Mouse (Mus musculus) heart, embryonic 11.5 days (tissue): Measurements from ENCODE around the gene Theg. TPM values are rescaled to one million over a fixed set of nuclear protein-coding genes. Genes with fewer than 3 reads are reported as not detected.

Source experiments
- ATAC-seq: fragments of 200-750 bp; cut with Nextera tagmentation; replicated peaks from 2 replicates; pipeline ENCODE4 v1.8.0; 2017; ENCODE audit warnings: moderate library complexity; ENCODE audit not compliant: insufficient number of reproducible peaks, low FRiP score, low TSS enrichment
- H3K27ac ChIP-seq: fragments of 300-500 bp; sonication (generic); 2 replicates; pipeline ENCODE4 v1.5.1; 2014; ENCODE audit warnings: mild to moderate bottlenecking, low read depth, low read length
- H3K27me3 ChIP-seq: fragments of 300-500 bp; sonication (generic); 2 replicates; pipeline ENCODE4 v1.6.1; 2014; ENCODE audit warnings: mild to moderate bottlenecking, low read length, mixed read lengths; ENCODE audit not compliant: control insufficient read depth, insufficient read depth
- H3K36me3 ChIP-seq: fragments of 300-500 bp; sonication (generic); 2 replicates; pipeline ENCODE4 v1.6.1; 2014; ENCODE audit warnings: mild to moderate bottlenecking, low read length, moderate library complexity, mixed read lengths; ENCODE audit not compliant: control insufficient read depth, insufficient read depth
- H3K4me1 ChIP-seq: fragments of 300-500 bp; sonication (generic); 2 replicates; pipeline ENCODE4 v1.6.1; 2014; ENCODE audit warnings: low read length; ENCODE audit not compliant: control insufficient read depth, insufficient read depth
- H3K4me2 ChIP-seq: fragments of 300-500 bp; sonication (generic); 2 replicates; pipeline ENCODE4 v1.6.1; 2014; ENCODE audit warnings: mild to moderate bottlenecking, moderate library complexity
- H3K4me3 ChIP-seq: fragments of 300-500 bp; sonication (generic); 2 replicates; pipeline ENCODE4 v1.5.1; 2014; ENCODE audit warnings: low read depth, low read length
- H3K9ac ChIP-seq: fragments of 300-500 bp; sonication (generic); 2 replicates; pipeline ENCODE4 v1.6.1; 2014; ENCODE audit warnings: mild to moderate bottlenecking, low read depth, low read length, moderate library complexity
- H3K9me3 ChIP-seq: fragments of 300-500 bp; sonication (generic); replicated peaks from 2 replicates; pipeline ENCODE4 v1.6.1; 2016; ENCODE audit warnings: low read length; ENCODE audit not compliant: control insufficient read depth
- WGBS: fragments of 180-500 bp; shearing (Covaris S2); extraction: QIAGEN DNeasy Blood & Tissue Kit; methylation state at CpG from one replicate; pipeline ENCODE4 v1.1.7; 2014; ENCODE audit not compliant: insufficient replicate concordance; 5-methylcytosine and 5-hydroxymethylcytosine counted together
- polyA plus RNA-seq: library from polyadenylated mRNA; unstranded; fragments of >200 nt; fragmentation: Nextera tagmentation; extraction: Ambion mirVana; gene quantifications from 2 replicates; pipeline ENCODE4 v1.2.1, GENCODE M21; 2014

Theg gene
- polyA plus RNA-seq, 1 experiment from 2014 or later = not detected

GRCm38 (mm10) chr10:79542171-79542570 is 45.0 kb downstream of the Theg start:
- Histone ChIP-seq H3K9me3 (no peaks in the 10 kb centered on the region), H3K4me2 (no peak overlapping the region)

GRCm38 (mm10) chr10:79541522-79541921 is 45.6 kb downstream of the Theg start:
- no peaks in the 10 kb centered on the region for H3K27me3 ChIP-seq
- H3K4me2 ChIP-seq = no peak overlapping the region
- H3K9me3 ChIP-seq = no peaks in the 10 kb centered on the region
- no peak for ATAC-seq
- peaks cover 37% of the 10 kb centered on the region for H3K36me3 ChIP-seq
- no peak overlapping the region for H3K27ac ChIP-seq
- no peak overlapping the region for H3K9ac ChIP-seq
- H3K4me3 ChIP-seq = no peak overlapping the region
- 85% methylated on average over 15 of the region's 15 CpGs for WGBS
- no peaks in the 10 kb centered on the region for H3K4me1 ChIP-seq

More at GRCm38 (mm10) chr10:79542171-79542570, 45.0 kb downstream of the Theg start:
- Histone ChIP-seq H3K4me3 (no peak overlapping the region), H3K27ac (no peak overlapping the region), H3K27me3 (no peaks in the 10 kb centered on the region), H3K9ac (no peak overlapping the region), H3K4me1 (no peaks in the 10 kb centered on the region), H3K36me3 (peaks cover 39% of the 10 kb centered on the region)
- no peak for ATAC-seq
- 93% methylated on average over 11 of the region's 11 CpGs for WGBS

GRCm38 (mm10) chr10:79540746-79541145 is 46.4 kb downstream of the Theg start:
- Histone ChIP-seq H3K9me3 (no peaks in the 10 kb centered on the region), H3K4me1 (no peaks in the 10 kb centered on the region), H3K27me3 (no peaks in the 10 kb centered on the region), H3K27ac (no peak overlapping the region), H3K4me3 (no peak overlapping the region), H3K9ac (no peak overlapping the region), H3K36me3 (peaks cover 30% of the 10 kb centered on the region), H3K4me2 (no peak overlapping the region)
- no peak for ATAC-seq
- 92% methylated on average over 11 of the region's 11 CpGs for WGBS

GRCm38 (mm10) chr10:79539701-79540495 is 47.2 kb downstream of the Theg start:
- Histone ChIP-seq H3K27ac (no peak overlapping the region), H3K4me3 (no peak overlapping the region), H3K4me1 (no peaks in the 10 kb centered on the region), H3K9ac (no peak overlapping the region), H3K36me3 (peaks cover 30% of the 10 kb centered on the region), H3K9me3 (no peaks in the 10 kb centered on the region), H3K27me3 (no peaks in the 10 kb centered on the region), H3K4me2 (no peak overlapping the region)
- no peak for ATAC-seq
- WGBS = 91% methylated on average over 16 of the region's 16 CpGs

GRCm38 (mm10) chr10:79538873-79539272 is 48.3 kb downstream of the Theg start:
- Histone ChIP-seq H3K9me3 (no peaks in the 10 kb centered on the region), H3K36me3 (peaks cover 25% of the 10 kb centered on the region), H3K4me2 (no peak overlapping the region), H3K27ac (no peak overlapping the region), H3K4me3 (no peak overlapping the region), H3K27me3 (peaks cover 6% of the 10 kb centered on the region; the same call in 1 of the 2 replicates), H3K9ac (no peak overlapping the region), H3K4me1 (0 out of 2 replicates have a peak, but pooled peaks cover 1% of the 10 kb centered on the region)
- 59% methylated on average over 4 of the region's 4 CpGs for WGBS
- no peak for ATAC-seq

- ATAC-seq = no peak
- H3K36me3 ChIP-seq = peaks cover 25% of the 10 kb centered on the region
- H3K4me3 ChIP-seq = no peak overlapping the region
- peaks cover 6% of the 10 kb centered on the region; the same call in 1 of the 2 replicates for H3K27me3 ChIP-seq
- H3K4me2 ChIP-seq = no peak overlapping the region
- no peak overlapping the region for H3K9ac ChIP-seq
- 79% methylated on average over 3 of the region's 3 CpGs for WGBS
- H3K27ac ChIP-seq = no peak overlapping the region
- H3K4me1 ChIP-seq = 0 out of 2 replicates have a peak, but pooled peaks cover 5% of the 10 kb centered on the region
- no peaks in the 10 kb centered on the region for H3K9me3 ChIP-seq
Measured at GRCm38 (mm10) chr10:79538323-79538722, 48.8 kb downstream of the Theg start.

- no peak for ATAC-seq
- no peak overlapping the region for H3K4me3 ChIP-seq
- no peaks in the 10 kb centered on the region for H3K9me3 ChIP-seq
- H3K27ac ChIP-seq = no peak overlapping the region
- 0 out of 2 replicates have a peak, but pooled peaks cover 9% of the 10 kb centered on the region for H3K4me1 ChIP-seq
- peaks cover 6% of the 10 kb centered on the region for H3K27me3 ChIP-seq
- no peak overlapping the region for H3K9ac ChIP-seq
- H3K36me3 ChIP-seq = peaks cover 25% of the 10 kb centered on the region
- H3K4me2 ChIP-seq = no peak overlapping the region
- WGBS = 76% methylated on average over 2 of the region's 2 CpGs
Measured at GRCm38 (mm10) chr10:79537781-79538180, 49.4 kb downstream of the Theg start.

GRCm38 (mm10) chr10:79537271-79537670 is 49.9 kb downstream of the Theg start:
- peaks cover 10% of the 10 kb centered on the region for H3K27me3 ChIP-seq
- H3K36me3 ChIP-seq = peaks cover 22% of the 10 kb centered on the region
- H3K27ac ChIP-seq = no peak overlapping the region
- no peak overlapping the region for H3K4me2 ChIP-seq
- WGBS = 85% methylated on average over 7 of the region's 7 CpGs
- no peaks in the 10 kb centered on the region for H3K9me3 ChIP-seq
- H3K4me3 ChIP-seq = no peak overlapping the region
- ATAC-seq = no peak
- 0 out of 2 replicates have a peak, but pooled peaks cover 10% of the 10 kb centered on the region for H3K4me1 ChIP-seq
- no peak overlapping the region for H3K9ac ChIP-seq
